Mouse (Mus musculus): ENCODE results near the gene Stat5a.

GRCm38 (mm10) chr11:100817311-100817710 is 41.8 kb upstream of the Stat5a start:
- TF ChIP-seq POLR2A (IDR thresholded peaks at IDR 0.05; ENCODE audit: control insufficient read depth, extremely low read depth, insufficient read depth, low read length, poor library complexity) = no peak
- TF ChIP-seq CTCF (IDR thresholded peaks at IDR 0.05; ENCODE audit: borderline replicate concordance, control insufficient read depth, extremely low read depth, insufficient read depth, low read length, poor library complexity) = no peak
